Mouse (Mus musculus): ENCODE measurements at regions not wholly inside any gene's neighbourhood (a gene's known extent, or its start where the extent isn't known, plus 50 kb on each side); places are given as distances from the start of the nearest gene placed in this dataset.

- Histone ChIP-seq H3K27me3 (ENCODE audit: control insufficient read depth, insufficient read depth, low read length) (no peaks in the 10 kb centered on the region), H3K27ac (ENCODE audit: low read depth) (no peak overlapping the region), H3K9me3 (replicated peaks; ENCODE audit: control insufficient read depth, low read length) (no peaks in the 10 kb centered on the region), H3K9ac (replicated peaks; ENCODE audit: low read depth, low read length) (no peak overlapping the region), H3K4me3 (ENCODE audit: low read depth, low read length) (no peak overlapping the region), H3K36me3 (replicated peaks; ENCODE audit: control insufficient read depth, insufficient read depth, low read length) (no peaks in the 10 kb centered on the region), H3K4me2 (ENCODE audit: low read depth, low read length) (no peak overlapping the region), H3K4me1 (ENCODE audit: control insufficient read depth, insufficient read depth) (no peaks in the 10 kb centered on the region)
- DNase-seq (ENCODE audit: low spot score) (no peak), ATAC-seq (ENCODE audit: insufficient read depth, low read depth) (no peak)
- 89% methylated on average over 8 of the region's 8 CpGs for WGBS
- TF ChIP-seq CTCF (IDR thresholded peaks at IDR 0.05; ENCODE audit: low read depth) (no peak), EP300 (IDR thresholded peaks at IDR 0.05; ENCODE audit: low read depth) (no peak)
Measured at GRCm38 (mm10) chr10:126568155-126568554, 333.0 kb downstream of the Atp23 start.

GRCm38 (mm10) chr10:126565326-126565725, 335.8 kb downstream of the Atp23 start:
- H3K36me3 ChIP-seq (replicated peaks; ENCODE audit: control insufficient read depth, insufficient read depth, low read length): no peaks in the 10 kb centered on the region
- no peaks in the 10 kb centered on the region for H3K9me3 ChIP-seq (replicated peaks; ENCODE audit: control insufficient read depth, low read length)
- no peak overlapping the region for H3K9ac ChIP-seq (replicated peaks; ENCODE audit: low read depth, low read length)
- no peak for DNase-seq (ENCODE audit: low spot score)
- no peak for TF ChIP-seq EP300 (IDR thresholded peaks at IDR 0.05; ENCODE audit: low read depth)
- TF ChIP-seq CTCF (IDR thresholded peaks at IDR 0.05; ENCODE audit: low read depth): no peak
- H3K4me1 ChIP-seq (ENCODE audit: control insufficient read depth, insufficient read depth): no peaks in the 10 kb centered on the region
- H3K4me2 ChIP-seq (ENCODE audit: low read depth, low read length): no peak overlapping the region
- H3K4me3 ChIP-seq (ENCODE audit: low read depth, low read length): no peak overlapping the region
- 81% methylated on average over 14 of the region's 14 CpGs for WGBS
- H3K27me3 ChIP-seq (ENCODE audit: control insufficient read depth, insufficient read depth, low read length): no peaks in the 10 kb centered on the region
- H3K27ac ChIP-seq (ENCODE audit: low read depth): no peak overlapping the region
- ATAC-seq (ENCODE audit: insufficient read depth, low read depth): no peak

GRCm38 (mm10) chr10:126555080-126555479, 346.1 kb downstream of the Atp23 start:
- H3K4me3 ChIP-seq (ENCODE audit: low read depth, low read length): no peak overlapping the region
- H3K27ac ChIP-seq (ENCODE audit: low read depth): no peak overlapping the region
- no peak overlapping the region for H3K4me2 ChIP-seq (ENCODE audit: low read depth, low read length)
- WGBS: 67% methylated on average over 7 of the region's 7 CpGs
- H3K27me3 ChIP-seq (ENCODE audit: control insufficient read depth, insufficient read depth, low read length): no peaks in the 10 kb centered on the region
- H3K9me3 ChIP-seq (replicated peaks; ENCODE audit: control insufficient read depth, low read length): no peaks in the 10 kb centered on the region
- no peaks in the 10 kb centered on the region for H3K4me1 ChIP-seq (ENCODE audit: control insufficient read depth, insufficient read depth)
- H3K36me3 ChIP-seq (replicated peaks; ENCODE audit: control insufficient read depth, insufficient read depth, low read length): no peaks in the 10 kb centered on the region
- ATAC-seq (ENCODE audit: insufficient read depth, low read depth) (no peak), DNase-seq (ENCODE audit: low spot score) (no peak)
- no peak overlapping the region for H3K9ac ChIP-seq (replicated peaks; ENCODE audit: low read depth, low read length)
- TF ChIP-seq CTCF (IDR thresholded peaks at IDR 0.05; ENCODE audit: low read depth) (no peak), EP300 (IDR thresholded peaks at IDR 0.05; ENCODE audit: low read depth) (no peak)

GRCm38 (mm10) chr10:126531950-126532349, 369.2 kb downstream of the Atp23 start:
- Histone ChIP-seq H3K36me3 (replicated peaks; ENCODE audit: control insufficient read depth, insufficient read depth, low read length) (no peaks in the 10 kb centered on the region), H3K27me3 (ENCODE audit: control insufficient read depth, insufficient read depth, low read length) (no peaks in the 10 kb centered on the region), H3K4me3 (ENCODE audit: low read depth, low read length) (no peak overlapping the region), H3K27ac (ENCODE audit: low read depth) (no peak overlapping the region), H3K4me2 (ENCODE audit: low read depth, low read length) (no peak overlapping the region), H3K9ac (replicated peaks; ENCODE audit: low read depth, low read length) (no peak overlapping the region), H3K9me3 (replicated peaks; ENCODE audit: control insufficient read depth, low read length) (no peaks in the 10 kb centered on the region), H3K4me1 (ENCODE audit: control insufficient read depth, insufficient read depth) (no peaks in the 10 kb centered on the region)
- WGBS: 36% methylated on average over 3 of the region's 3 CpGs
- DNase-seq (ENCODE audit: low spot score): no peak
- TF ChIP-seq EP300 (IDR thresholded peaks at IDR 0.05; ENCODE audit: low read depth): no peak
- no peak for TF ChIP-seq CTCF (IDR thresholded peaks at IDR 0.05; ENCODE audit: low read depth)
- no peak for ATAC-seq (ENCODE audit: insufficient read depth, low read depth)

GRCm38 (mm10) chr10:126531368-126531767, 369.8 kb downstream of the Atp23 start:
- Histone ChIP-seq H3K4me1 (ENCODE audit: control insufficient read depth, insufficient read depth) (no peaks in the 10 kb centered on the region), H3K4me2 (ENCODE audit: low read depth, low read length) (no peak overlapping the region), H3K4me3 (ENCODE audit: low read depth, low read length) (no peak overlapping the region), H3K9ac (replicated peaks; ENCODE audit: low read depth, low read length) (no peak overlapping the region), H3K9me3 (replicated peaks; ENCODE audit: control insufficient read depth, low read length) (no peaks in the 10 kb centered on the region), H3K27ac (ENCODE audit: low read depth) (no peak overlapping the region), H3K36me3 (replicated peaks; ENCODE audit: control insufficient read depth, insufficient read depth, low read length) (no peaks in the 10 kb centered on the region), H3K27me3 (ENCODE audit: control insufficient read depth, insufficient read depth, low read length) (no peaks in the 10 kb centered on the region)
- DNase-seq (ENCODE audit: low spot score) (no peak), ATAC-seq (ENCODE audit: insufficient read depth, low read depth) (no peak)
- TF ChIP-seq EP300 (IDR thresholded peaks at IDR 0.05; ENCODE audit: low read depth) (no peak), CTCF (IDR thresholded peaks at IDR 0.05; ENCODE audit: low read depth) (peak; percentile 60)
- WGBS: 43% methylated on average over 1 of the region's 1 CpGs

GRCm38 (mm10) chr10:126528801-126529200, 372.4 kb downstream of the Atp23 start:
- H3K27ac ChIP-seq (ENCODE audit: low read depth): no peak overlapping the region
- 80% methylated on average over 2 of the region's 2 CpGs for WGBS
- no peaks in the 10 kb centered on the region for H3K9me3 ChIP-seq (replicated peaks; ENCODE audit: control insufficient read depth, low read length)
- H3K36me3 ChIP-seq (replicated peaks; ENCODE audit: control insufficient read depth, insufficient read depth, low read length): no peaks in the 10 kb centered on the region
- no peak overlapping the region for H3K9ac ChIP-seq (replicated peaks; ENCODE audit: low read depth, low read length)
- TF ChIP-seq EP300 (IDR thresholded peaks at IDR 0.05; ENCODE audit: low read depth) (no peak), CTCF (IDR thresholded peaks at IDR 0.05; ENCODE audit: low read depth) (no peak)
- no peaks in the 10 kb centered on the region for H3K27me3 ChIP-seq (ENCODE audit: control insufficient read depth, insufficient read depth, low read length)
- no peak overlapping the region for H3K4me2 ChIP-seq (ENCODE audit: low read depth, low read length)
- DNase-seq (ENCODE audit: low spot score) (no peak), ATAC-seq (ENCODE audit: insufficient read depth, low read depth) (no peak)
- H3K4me3 ChIP-seq (ENCODE audit: low read depth, low read length): no peak overlapping the region
- no peaks in the 10 kb centered on the region for H3K4me1 ChIP-seq (ENCODE audit: control insufficient read depth, insufficient read depth)

All from heart, postnatal 0 days (tissue).